Mouse (Mus musculus) limb, embryonic 10.5 days (tissue): ENCODE measurements around the gene P4ha2. TPM values are rescaled to one million over a fixed set of nuclear protein-coding genes. Genes with fewer than 3 reads are reported as not detected.

Source experiments
- DNase-seq: peaks from one replicate; pipeline ENCODE4 v3.0.0-alpha.2; 2017; ENCODE audit warnings: low spot score
- H3K27ac ChIP-seq: fragments of 300-500 bp; sonication (generic); 2 replicates; pipeline ENCODE4 v1.5.1; 2016; ENCODE audit warnings: mild to moderate bottlenecking
- H3K27me3 ChIP-seq: fragments of 300-500 bp; sonication (generic); 2 replicates; pipeline ENCODE4 v1.6.1; 2016; ENCODE audit warnings: low read depth, mild to moderate bottlenecking; ENCODE audit not compliant: poor library complexity, severe bottlenecking
- H3K36me3 ChIP-seq: fragments of 300-500 bp; sonication (generic); 2 replicates; pipeline ENCODE4 v1.6.1; 2016; ENCODE audit warnings: mild to moderate bottlenecking, moderate library complexity
- H3K4me1 ChIP-seq: fragments of 300-500 bp; sonication (generic); 2 replicates; pipeline ENCODE4 v1.6.1; 2016
- H3K4me3 ChIP-seq: fragments of 300-500 bp; sonication (generic); 2 replicates; pipeline ENCODE4 v1.5.1; 2016; ENCODE audit warnings: mild to moderate bottlenecking, moderate library complexity
- H3K9me3 ChIP-seq: fragments of 300-500 bp; sonication (generic); replicated peaks from 2 replicates; pipeline ENCODE4 v1.6.1; 2016; ENCODE audit warnings: mild to moderate bottlenecking
- WGBS: fragments of 180-500 bp; shearing (Covaris S2); methylation state at CpG from one replicate; pipeline ENCODE4 v1.1.7; 2016; 5-methylcytosine and 5-hydroxymethylcytosine counted together
- polyA plus RNA-seq: library from polyadenylated mRNA; unstranded; fragments of >200 nt; fragmentation: Nextera tagmentation; extraction: Ambion mirVana; gene quantifications from 2 replicates; pipeline ENCODE4 v1.2.1, GENCODE M21; 2016

P4ha2 gene
- polyA plus RNA-seq, 1 experiment from 2014 or later: 38.7 TPM

DNA sequence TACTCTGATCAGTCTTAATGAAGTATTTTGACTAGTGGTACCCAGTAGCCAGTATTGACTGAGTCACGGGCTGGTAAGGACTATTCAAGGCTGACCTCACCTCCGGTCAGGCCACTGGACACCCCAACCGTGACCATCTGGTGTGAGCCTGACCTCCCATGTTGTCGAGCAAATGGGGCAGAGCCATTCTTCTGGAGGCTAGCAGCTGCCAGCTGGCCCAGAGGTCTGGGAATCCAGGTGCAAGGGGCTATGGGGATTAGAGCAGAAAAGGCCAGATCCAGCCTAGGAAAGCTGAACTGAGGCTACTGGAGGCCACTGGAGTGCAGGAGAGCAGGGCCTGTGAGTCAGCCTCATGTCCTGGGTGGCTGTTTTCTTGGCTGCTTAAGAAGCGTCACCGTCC, 24.5 kb upstream of the P4ha2 start:
- Histone ChIP-seq H3K27ac (no peak overlapping the region), H3K9me3 (no peaks in the 10 kb centered on the region), H3K4me1 (peaks cover 21% of the 10 kb centered on the region), H3K27me3 (no peaks in the 10 kb centered on the region), H3K4me3 (no peak overlapping the region), H3K36me3 (no peaks in the 10 kb centered on the region)
- 79% methylated on average over 6 of the region's 6 CpGs for WGBS
- DNase-seq: peak; percentile 30

GRCm38 (mm10) chr11:54076101-54076500, 23.8 kb upstream of the P4ha2 start:
- DNase-seq: peak; percentile 19
- peaks cover 23% of the 10 kb centered on the region for H3K4me1 ChIP-seq
- 92% methylated on average over 1 of the region's 1 CpGs for WGBS
- H3K9me3 ChIP-seq: no peaks in the 10 kb centered on the region
- no peaks in the 10 kb centered on the region for H3K36me3 ChIP-seq
- no peak overlapping the region for H3K4me3 ChIP-seq
- H3K27me3 ChIP-seq: no peaks in the 10 kb centered on the region
- no peak overlapping the region for H3K27ac ChIP-seq

DNA sequence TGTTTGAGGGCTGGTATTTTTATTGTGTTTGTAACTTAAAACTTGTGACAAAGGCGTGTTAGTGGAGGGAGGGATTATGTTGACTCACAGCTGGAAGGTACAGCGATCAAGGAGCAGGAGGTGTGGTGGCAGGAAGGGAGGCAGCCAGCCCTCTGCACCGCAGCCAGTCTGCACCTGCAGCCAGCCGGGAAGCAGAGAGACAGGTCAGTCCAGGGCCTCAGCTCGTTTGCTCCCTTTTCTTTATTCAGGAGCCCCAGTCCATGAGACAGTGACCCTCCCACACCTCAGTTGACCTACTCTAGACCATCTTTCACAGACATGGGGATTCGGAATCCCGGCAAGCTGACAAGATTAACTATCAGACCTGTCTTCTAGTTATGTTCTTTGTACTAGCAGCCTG, 19.5 kb upstream of the P4ha2 start:
- WGBS: 35% methylated on average over 7 of the region's 7 CpGs
- no peaks in the 10 kb centered on the region for H3K36me3 ChIP-seq
- DNase-seq: peak; percentile 30
- H3K27ac ChIP-seq: no peak overlapping the region
- H3K9me3 ChIP-seq: no peaks in the 10 kb centered on the region
- H3K4me3 ChIP-seq: no peak overlapping the region
- H3K4me1 ChIP-seq: peaks cover 11% of the 10 kb centered on the region; the same call in 1 of the 2 replicates
- no peaks in the 10 kb centered on the region for H3K27me3 ChIP-seq

DNA sequence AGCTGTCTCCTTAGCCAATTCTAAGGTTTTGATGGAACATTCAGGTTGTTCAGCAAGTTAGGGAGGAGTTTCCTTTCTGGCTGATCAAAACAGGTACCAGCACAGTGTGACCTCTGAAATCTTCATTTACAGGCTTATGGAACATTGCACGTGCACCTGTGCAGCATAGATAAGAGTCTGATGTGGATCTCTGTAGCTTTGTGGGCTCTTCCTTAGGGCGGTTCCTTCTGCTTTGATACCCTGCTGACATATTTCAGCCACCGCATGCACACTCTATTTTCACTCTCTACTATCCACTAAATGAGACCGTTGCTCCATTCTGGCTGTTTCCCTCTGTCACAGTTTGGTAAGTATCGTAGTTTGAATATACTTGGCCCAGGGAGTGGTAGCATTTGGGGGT, 17.2 kb upstream of the P4ha2 start:
- 91% methylated on average over 5 of the region's 5 CpGs for WGBS

DNA sequence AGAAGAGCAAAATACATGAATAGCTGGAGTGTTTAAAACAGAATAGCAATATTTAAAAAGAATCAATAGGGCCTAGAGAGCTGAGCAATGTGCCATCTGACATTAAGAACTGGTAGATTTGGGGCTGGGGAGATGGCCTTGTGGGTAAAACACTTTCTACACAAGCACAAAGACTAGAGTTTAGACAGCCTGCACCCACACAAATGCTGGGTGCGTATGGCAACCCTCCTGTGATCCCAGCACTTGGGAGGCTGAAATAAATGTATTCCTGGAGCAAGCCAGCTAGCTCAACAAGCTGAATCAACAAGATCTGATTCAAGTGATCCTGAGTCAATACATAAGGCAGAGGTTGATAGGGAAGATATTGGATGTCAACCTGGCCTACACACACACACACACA, 14.9 kb upstream of the P4ha2 start:
- Histone ChIP-seq H3K27ac (no peak overlapping the region), H3K4me3 (no peak overlapping the region), H3K27me3 (no peaks in the 10 kb centered on the region), H3K9me3 (no peaks in the 10 kb centered on the region), H3K4me1 (peaks cover 6% of the 10 kb centered on the region; the same call in 1 of the 2 replicates), H3K36me3 (no peaks in the 10 kb centered on the region)
- DNase-seq: no peak
- WGBS: 92% methylated on average over 1 of the region's 1 CpGs

More for the DNA sequence above, 17.2 kb upstream of the P4ha2 start:
- Histone ChIP-seq H3K9me3 (no peaks in the 10 kb centered on the region), H3K4me1 (peaks cover 3% of the 10 kb centered on the region; the same call in 1 of the 2 replicates), H3K27ac (no peak overlapping the region), H3K36me3 (no peaks in the 10 kb centered on the region), H3K27me3 (no peaks in the 10 kb centered on the region), H3K4me3 (no peak overlapping the region)
- no peak for DNase-seq

DNA sequence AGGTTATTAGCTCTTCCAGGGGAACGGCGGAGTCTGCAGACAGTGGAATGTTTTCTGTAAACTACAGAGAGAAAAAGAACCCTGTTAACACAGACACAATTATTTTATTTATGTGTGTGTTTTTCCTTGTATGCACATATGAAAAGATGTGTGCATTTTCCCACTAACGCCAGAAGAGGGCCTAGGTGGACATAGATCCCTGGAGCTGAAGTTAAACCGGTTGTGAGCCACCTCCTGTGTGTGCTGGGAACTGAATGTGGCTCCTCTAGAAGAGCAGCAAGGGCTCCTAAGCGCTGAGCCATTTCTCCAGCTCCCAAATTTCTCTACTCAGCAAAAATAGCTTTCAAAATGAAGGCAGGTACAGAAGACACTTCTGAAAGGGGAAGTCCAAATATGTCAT, 14.1 kb upstream of the P4ha2 start:
- 0 out of 2 replicates have a peak, but pooled peaks cover 2% of the 10 kb centered on the region for H3K4me1 ChIP-seq
- H3K4me3 ChIP-seq: no peak overlapping the region
- H3K36me3 ChIP-seq: no peaks in the 10 kb centered on the region
- DNase-seq: no peak
- WGBS: 69% methylated on average over 5 of the region's 5 CpGs
- no peaks in the 10 kb centered on the region for H3K9me3 ChIP-seq
- no peak overlapping the region for H3K27ac ChIP-seq
- H3K27me3 ChIP-seq: no peaks in the 10 kb centered on the region

DNA sequence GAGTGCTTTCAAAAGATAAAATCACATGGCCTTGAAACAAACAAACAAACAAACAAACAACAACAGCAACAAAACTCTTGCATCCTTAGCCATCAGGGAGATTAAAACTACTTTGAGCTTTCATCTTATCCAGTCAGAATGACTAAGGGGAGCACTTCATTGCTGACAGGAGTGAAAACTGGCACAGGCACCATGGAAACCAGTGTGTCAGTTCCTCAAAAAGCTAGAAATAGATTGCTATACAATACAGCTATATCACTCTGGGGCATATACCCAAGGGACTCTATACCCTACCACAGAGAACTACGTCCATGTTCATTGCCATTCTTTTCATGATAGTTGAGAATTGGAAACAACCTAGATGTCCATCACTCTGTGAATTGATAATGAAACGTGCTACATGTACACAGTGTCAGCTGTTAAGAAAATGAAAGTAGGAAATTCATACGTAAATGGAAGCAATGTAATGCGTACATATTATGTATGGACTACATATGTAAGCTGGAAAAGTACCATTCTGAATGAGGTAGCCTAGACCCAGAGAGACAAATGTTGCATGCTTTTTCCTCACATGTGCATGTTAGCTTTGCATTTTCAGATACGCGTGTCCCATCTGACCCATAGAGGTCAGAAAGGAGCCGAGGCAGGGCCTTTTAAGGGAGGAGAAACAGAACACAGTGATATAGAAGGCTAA, 11.5 kb upstream of the P4ha2 start:
- Histone ChIP-seq H3K9me3 (no peaks in the 10 kb centered on the region), H3K27me3 (no peaks in the 10 kb centered on the region), H3K27ac (no peak overlapping the region), H3K4me1 (peaks cover 16% of the 10 kb centered on the region), H3K4me3 (no peak overlapping the region), H3K36me3 (no peaks in the 10 kb centered on the region)
- 84% methylated on average over 7 of the region's 7 CpGs for whole genome bisulfite sequencing
- DNase-seq: no peak

GRCm38 (mm10) chr11:54088947-54089317, 11.0 kb upstream of the P4ha2 start:
- Histone ChIP-seq H3K27ac (no peak overlapping the region), H3K36me3 (no peaks in the 10 kb centered on the region), H3K27me3 (no peaks in the 10 kb centered on the region), H3K4me1 (peaks cover 16% of the 10 kb centered on the region), H3K9me3 (no peaks in the 10 kb centered on the region), H3K4me3 (no peak overlapping the region)
- 48% methylated on average over 5 of the region's 5 CpGs for WGBS
- peak; percentile 77 for DNase-seq

- H3K9me3 ChIP-seq: no peaks in the 10 kb centered on the region
- 85% methylated on average over 1 of the region's 1 CpGs for WGBS
- no peaks in the 10 kb centered on the region for H3K36me3 ChIP-seq
- DNase-seq: no peak
- no peaks in the 10 kb centered on the region for H3K27me3 ChIP-seq
- H3K4me3 ChIP-seq: no peak overlapping the region
- peaks cover 16% of the 10 kb centered on the region for H3K4me1 ChIP-seq
- H3K27ac ChIP-seq: no peak overlapping the region
Measured at GRCm38 (mm10) chr11:54090091-54090879, 9.6 kb upstream of the P4ha2 start.

DNA sequence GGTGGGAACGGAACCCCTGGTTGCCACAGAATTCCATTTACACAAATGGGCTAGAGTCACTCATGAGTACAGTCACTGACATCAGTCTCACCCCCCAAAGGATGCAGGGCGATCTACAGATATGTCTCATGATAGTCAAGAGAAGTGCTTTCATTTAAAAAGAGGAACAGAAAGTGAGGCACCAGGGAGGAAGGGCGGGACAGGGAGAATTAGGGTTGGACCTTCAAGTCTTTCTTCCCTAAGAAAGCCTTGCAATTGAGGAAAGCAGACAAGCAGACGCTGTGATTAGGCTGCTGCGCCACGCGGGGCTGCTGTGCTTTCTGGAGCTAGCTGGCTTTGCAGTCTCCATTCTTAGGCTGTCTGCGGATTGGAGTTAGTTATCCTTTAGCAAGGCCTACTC, 8.2 kb upstream of the P4ha2 start:
- Histone ChIP-seq H3K27ac (no peak overlapping the region), H3K27me3 (no peaks in the 10 kb centered on the region), H3K36me3 (no peaks in the 10 kb centered on the region), H3K9me3 (no peaks in the 10 kb centered on the region), H3K4me3 (no peak overlapping the region), H3K4me1 (peaks cover 16% of the 10 kb centered on the region)
- no peak for DNase-seq
- WGBS: 65% methylated on average over 8 of the region's 8 CpGs

DNA sequence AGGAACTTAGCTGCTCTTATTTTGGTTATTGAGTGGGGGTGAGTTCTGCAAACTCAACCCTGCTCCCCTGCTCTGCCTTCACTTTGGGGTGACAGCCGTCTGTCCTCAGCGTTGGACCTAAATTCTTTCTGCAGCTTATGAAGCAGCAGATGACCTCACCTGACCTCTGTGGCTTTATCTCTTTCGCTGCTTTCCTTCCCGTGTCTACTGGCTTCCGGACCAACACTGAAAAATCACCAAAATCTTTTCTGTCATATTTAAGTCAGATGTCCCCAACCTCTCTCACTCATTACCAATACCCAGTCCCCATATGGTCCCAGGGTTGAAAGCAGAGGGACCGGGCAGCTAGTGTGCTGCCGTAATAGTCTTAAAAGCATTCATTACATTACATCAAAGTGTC, 7.7 kb upstream of the P4ha2 start:
- Histone ChIP-seq H3K4me1 (peaks cover 16% of the 10 kb centered on the region), H3K36me3 (no peaks in the 10 kb centered on the region), H3K9me3 (no peaks in the 10 kb centered on the region), H3K4me3 (no peak overlapping the region), H3K27ac (no peak overlapping the region), H3K27me3 (no peaks in the 10 kb centered on the region)
- 48% methylated on average over 7 of the region's 7 CpGs for WGBS
- no peak for DNase-seq

- H3K27me3 ChIP-seq: no peaks in the 10 kb centered on the region
- peak; percentile 64 for DNase-seq
- H3K4me3 ChIP-seq: no peak overlapping the region
- H3K27ac ChIP-seq: peak overlapping the region; percentile 30; the same call in 1 of the 2 replicates
- WGBS: 5% methylated on average over 3 of the region's 3 CpGs
- no peaks in the 10 kb centered on the region for H3K36me3 ChIP-seq
- H3K4me1 ChIP-seq: peaks cover 16% of the 10 kb centered on the region
- H3K9me3 ChIP-seq: no peaks in the 10 kb centered on the region
Measured at GRCm38 (mm10) chr11:54093000-54093399, 6.9 kb upstream of the P4ha2 start.
